Mouse (Mus musculus): Measurements from ENCODE around the gene Fam227b. TPM values are rescaled to one million over a fixed set of nuclear protein-coding genes. Genes with fewer than 3 reads are reported as not detected.

The Fam227b gene
- polyA plus RNA-seq, 1 experiment from 2014 or later, result not detected

DNA sequence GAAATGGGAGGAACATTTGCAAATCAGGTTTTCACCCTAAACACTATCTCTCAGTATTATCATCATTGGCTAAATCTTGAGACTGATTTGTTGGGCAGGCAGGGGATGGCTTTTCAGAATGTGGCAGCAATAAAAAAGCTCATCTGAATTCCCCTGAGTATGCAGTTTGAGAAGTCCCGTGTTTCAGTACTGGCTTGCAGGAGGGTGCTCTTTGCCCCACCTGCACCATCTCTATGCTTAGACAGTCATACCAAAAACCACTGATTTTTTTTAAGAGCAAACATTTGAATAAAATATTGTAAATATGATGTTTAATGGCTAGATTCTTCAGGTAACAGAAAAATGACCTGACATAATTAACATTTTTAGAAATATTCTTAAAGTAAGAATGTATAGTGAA, 82.1 kb downstream of the Fam227b start:
- Histone ChIP-seq H3K4me3 (replicated peaks; ENCODE audit: low read depth, low read length) (no peak overlapping the region), H3K4me2 (ENCODE audit: low read length) (no peak overlapping the region), H3K36me3 (ENCODE audit: control insufficient read depth, insufficient read depth, low read length) (no peaks in the 10 kb centered on the region), H3K9me3 (ENCODE audit: control insufficient read depth, low read length) (no peaks in the 10 kb centered on the region), H3K9ac (replicated peaks; ENCODE audit: low read length) (no peak overlapping the region), H3K27ac (replicated peaks; ENCODE audit: low read depth, low read length) (no peak overlapping the region), H3K27me3 (ENCODE audit: control insufficient read depth, insufficient read depth, low read length) (no peaks in the 10 kb centered on the region), H3K4me1 (ENCODE audit: control insufficient read depth, insufficient read depth, low read length) (no peaks in the 10 kb centered on the region)
- ATAC-seq (ENCODE audit: low FRiP score, low TSS enrichment) (no peak), DNase-seq (no peak)
- 93% methylated on average over 1 of the region's 1 CpGs for WGBS

DNA sequence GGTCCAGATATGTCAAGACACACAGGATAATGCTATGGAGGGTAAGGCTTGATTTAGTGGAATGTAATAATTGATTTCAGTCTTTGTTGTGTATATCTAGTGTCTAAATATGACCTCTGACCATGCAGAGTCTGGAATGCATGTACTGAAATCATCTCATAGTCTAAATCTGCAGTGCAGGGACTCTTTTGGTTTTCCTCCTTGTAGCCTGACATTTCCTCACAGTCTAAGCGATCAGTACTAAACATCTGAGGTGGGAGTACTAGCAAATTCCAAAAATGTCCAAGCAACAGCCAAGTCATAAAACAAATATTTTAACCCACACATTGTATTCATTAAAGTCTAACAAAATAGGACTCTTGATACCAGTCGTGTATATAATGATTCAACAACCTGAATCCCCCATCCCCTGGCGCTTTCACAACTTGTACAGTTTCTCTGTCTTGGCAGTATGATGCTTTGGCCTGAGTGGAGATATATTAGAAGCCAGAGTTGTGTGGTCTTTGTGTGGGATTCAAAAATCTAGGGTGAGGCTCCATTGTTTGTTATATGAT, 86.4 kb downstream of the Fam227b start:
- Histone ChIP-seq H3K9ac (replicated peaks; ENCODE audit: low read length) (no peak overlapping the region), H3K27me3 (ENCODE audit: control insufficient read depth, insufficient read depth, low read length) (no peaks in the 10 kb centered on the region), H3K4me1 (ENCODE audit: control insufficient read depth, insufficient read depth, low read length) (no peaks in the 10 kb centered on the region), H3K36me3 (ENCODE audit: control insufficient read depth, insufficient read depth, low read length) (no peaks in the 10 kb centered on the region), H3K9me3 (ENCODE audit: control insufficient read depth, low read length) (no peaks in the 10 kb centered on the region), H3K27ac (replicated peaks; ENCODE audit: low read depth, low read length) (no peak overlapping the region), H3K4me2 (ENCODE audit: low read length) (no peak overlapping the region), H3K4me3 (replicated peaks; ENCODE audit: low read depth, low read length) (no peak overlapping the region)
- DNase-seq (no peak), ATAC-seq (ENCODE audit: low FRiP score, low TSS enrichment) (no peak)
- WGBS, result 96% methylated on average over 3 of the region's 3 CpGs

DNA sequence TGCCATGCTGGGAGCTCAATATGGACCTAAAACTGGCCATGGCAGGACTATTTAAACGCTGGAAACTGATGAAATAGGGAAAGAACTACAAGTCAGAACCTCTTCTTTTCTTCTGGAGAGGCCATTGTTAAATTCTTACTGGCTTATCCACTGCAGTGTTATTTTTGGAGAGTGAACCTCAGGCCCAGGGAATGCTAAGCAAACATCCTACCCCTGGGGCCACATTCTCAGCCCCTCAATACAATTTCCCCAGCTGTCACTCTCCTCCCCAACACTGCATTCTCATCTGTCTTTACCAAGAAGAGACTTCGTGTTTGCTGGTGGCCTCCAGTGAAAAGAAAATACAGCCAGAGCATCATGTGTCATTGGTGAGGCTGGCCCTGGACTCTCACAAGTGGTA, 87.0 kb downstream of the Fam227b start:
- H3K9me3 ChIP-seq (ENCODE audit: control insufficient read depth, low read length), result no peaks in the 10 kb centered on the region
- 32% methylated on average over 2 of the region's 2 CpGs for WGBS
- no peaks in the 10 kb centered on the region for H3K36me3 ChIP-seq (ENCODE audit: control insufficient read depth, insufficient read depth, low read length)
- no peak overlapping the region for H3K27ac ChIP-seq (replicated peaks; ENCODE audit: low read depth, low read length)
- no peaks in the 10 kb centered on the region for H3K27me3 ChIP-seq (ENCODE audit: control insufficient read depth, insufficient read depth, low read length)
- no peak overlapping the region for H3K9ac ChIP-seq (replicated peaks; ENCODE audit: low read length)
- DNase-seq (no peak), ATAC-seq (ENCODE audit: low FRiP score, low TSS enrichment) (no peak)
- no peaks in the 10 kb centered on the region for H3K4me1 ChIP-seq (ENCODE audit: control insufficient read depth, insufficient read depth, low read length)
- no peak overlapping the region for H3K4me2 ChIP-seq (ENCODE audit: low read length)
- no peak overlapping the region for H3K4me3 ChIP-seq (replicated peaks; ENCODE audit: low read depth, low read length)

DNA sequence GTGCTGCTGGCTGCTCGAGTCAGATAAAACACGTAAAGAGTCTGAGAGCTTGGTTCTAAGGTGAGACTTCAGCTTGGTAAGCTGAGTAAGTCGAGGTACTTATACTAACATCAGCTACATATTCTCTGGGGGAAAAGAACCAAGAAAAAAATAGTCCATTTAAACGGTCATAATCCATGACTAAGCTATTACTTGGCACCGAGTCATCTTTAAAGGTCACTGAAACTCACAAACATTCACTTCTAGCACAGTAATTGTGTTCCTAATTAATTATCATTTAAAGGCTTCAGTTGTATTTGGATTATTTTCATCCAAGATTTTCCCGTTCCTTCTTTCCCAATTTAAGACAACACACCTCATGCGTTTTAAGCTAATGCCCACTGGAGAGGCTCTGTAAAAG, 88.9 kb downstream of the Fam227b start:
- Histone ChIP-seq H3K27me3 (ENCODE audit: control insufficient read depth, insufficient read depth, low read length) (no peaks in the 10 kb centered on the region), H3K27ac (replicated peaks; ENCODE audit: low read depth, low read length) (no peak overlapping the region), H3K9ac (replicated peaks; ENCODE audit: low read length) (no peak overlapping the region), H3K9me3 (ENCODE audit: control insufficient read depth, low read length) (no peaks in the 10 kb centered on the region), H3K36me3 (ENCODE audit: control insufficient read depth, insufficient read depth, low read length) (no peaks in the 10 kb centered on the region), H3K4me1 (ENCODE audit: control insufficient read depth, insufficient read depth, low read length) (no peaks in the 10 kb centered on the region), H3K4me3 (replicated peaks; ENCODE audit: low read depth, low read length) (no peak overlapping the region), H3K4me2 (ENCODE audit: low read length) (no peak overlapping the region)
- WGBS, result 88% methylated on average over 7 of the region's 7 CpGs
- ATAC-seq (ENCODE audit: low FRiP score, low TSS enrichment), result no peak
- DNase-seq, result no peak

DNA sequence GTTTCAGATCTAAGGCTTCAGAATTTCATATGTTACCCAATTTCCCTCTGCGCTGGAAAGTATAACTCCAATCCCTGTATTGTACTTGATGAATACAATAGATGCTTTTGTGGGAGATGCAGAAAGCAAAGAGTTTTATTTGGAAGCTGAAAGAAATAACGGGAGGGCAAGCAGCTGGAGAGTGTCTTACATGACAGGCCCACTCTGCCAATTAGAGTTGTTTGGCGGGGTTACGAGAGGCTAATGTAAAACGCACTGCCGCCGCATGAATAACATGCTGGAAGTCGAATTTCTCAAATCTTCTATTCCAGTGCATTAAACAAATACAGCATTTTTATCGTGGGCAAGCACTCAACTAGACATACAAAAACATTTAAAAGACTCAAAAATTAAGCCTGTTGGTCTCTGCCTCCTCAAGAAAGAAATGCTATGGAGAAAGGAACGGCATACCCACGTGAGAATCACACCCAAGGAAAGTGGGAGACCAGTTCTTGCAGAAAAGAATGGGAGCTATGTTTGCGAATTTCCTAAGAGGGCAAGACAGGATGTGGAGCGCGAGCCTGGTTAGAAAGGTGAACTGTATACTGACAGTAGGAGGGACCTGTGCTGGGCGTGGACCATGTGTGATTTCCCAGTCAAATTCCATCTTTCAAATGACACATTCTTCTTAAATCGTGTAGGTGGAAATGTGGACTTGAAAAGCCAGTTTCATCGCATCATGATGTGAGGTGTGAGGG, 90.6 kb downstream of the Fam227b start:
- Histone ChIP-seq H3K4me1 (ENCODE audit: control insufficient read depth, insufficient read depth, low read length) (no peaks in the 10 kb centered on the region), H3K4me3 (replicated peaks; ENCODE audit: low read depth, low read length) (no peak overlapping the region), H3K9ac (replicated peaks; ENCODE audit: low read length) (no peak overlapping the region), H3K27ac (replicated peaks; ENCODE audit: low read depth, low read length) (no peak overlapping the region), H3K27me3 (ENCODE audit: control insufficient read depth, insufficient read depth, low read length) (no peaks in the 10 kb centered on the region), H3K36me3 (ENCODE audit: control insufficient read depth, insufficient read depth, low read length) (no peaks in the 10 kb centered on the region), H3K4me2 (ENCODE audit: low read length) (no peak overlapping the region), H3K9me3 (ENCODE audit: control insufficient read depth, low read length) (no peaks in the 10 kb centered on the region)
- ATAC-seq (ENCODE audit: low FRiP score, low TSS enrichment), result no peak
- WGBS, result 71% methylated on average over 17 of the region's 17 CpGs
- peak; percentile 35 for DNase-seq

DNA sequence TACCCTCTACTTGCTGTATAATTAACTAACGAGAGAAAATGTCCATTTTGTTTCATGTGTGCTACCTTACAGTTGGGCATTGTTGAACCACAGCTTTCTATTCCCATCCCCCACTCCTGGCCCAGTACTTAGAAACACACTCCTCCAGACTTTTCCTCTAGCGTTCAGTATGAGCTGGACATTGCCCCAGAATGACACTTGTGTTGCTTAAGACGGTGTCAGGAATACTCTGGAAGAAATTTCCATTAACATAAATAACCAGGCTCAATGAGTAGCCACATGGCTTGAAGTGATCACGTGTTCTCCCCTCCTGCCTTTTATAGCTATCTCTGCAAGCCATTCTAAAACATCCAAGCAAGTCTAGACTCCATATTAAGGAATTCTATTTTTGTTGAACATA, 91.2 kb downstream of the Fam227b start:
- ATAC-seq (ENCODE audit: low FRiP score, low TSS enrichment), result no peak
- Histone ChIP-seq H3K4me3 (replicated peaks; ENCODE audit: low read depth, low read length) (no peak overlapping the region), H3K4me1 (ENCODE audit: control insufficient read depth, insufficient read depth, low read length) (no peaks in the 10 kb centered on the region), H3K9me3 (ENCODE audit: control insufficient read depth, low read length) (no peaks in the 10 kb centered on the region), H3K36me3 (ENCODE audit: control insufficient read depth, insufficient read depth, low read length) (no peaks in the 10 kb centered on the region), H3K27me3 (ENCODE audit: control insufficient read depth, insufficient read depth, low read length) (no peaks in the 10 kb centered on the region), H3K4me2 (ENCODE audit: low read length) (no peak overlapping the region), H3K27ac (replicated peaks; ENCODE audit: low read depth, low read length) (no peak overlapping the region), H3K9ac (replicated peaks; ENCODE audit: low read length) (no peak overlapping the region)
- DNase-seq, result no peak
- WGBS, result 75% methylated on average over 4 of the region's 4 CpGs

DNA sequence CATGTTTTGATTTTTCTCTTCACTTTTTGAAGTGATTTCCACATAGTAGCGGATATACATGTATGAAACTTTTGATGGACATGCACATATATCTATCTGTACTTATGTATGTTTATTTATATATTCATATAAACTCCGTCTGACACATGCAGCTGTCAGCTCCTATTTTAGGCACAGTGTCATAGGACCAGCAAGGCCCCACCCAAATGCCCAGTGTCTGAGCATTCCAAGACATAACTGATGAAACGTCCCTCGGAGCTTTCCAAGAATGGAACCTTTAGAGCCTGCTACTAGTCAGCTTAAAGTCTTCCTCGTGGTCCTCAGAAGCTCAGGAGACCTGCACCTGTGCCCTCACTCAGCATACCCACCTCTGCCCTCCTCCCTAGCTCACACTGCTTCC, 98.1 kb downstream of the Fam227b start:
- no peak overlapping the region for H3K4me2 ChIP-seq (ENCODE audit: low read length)
- no peaks in the 10 kb centered on the region for H3K4me1 ChIP-seq (ENCODE audit: control insufficient read depth, insufficient read depth, low read length)
- H3K4me3 ChIP-seq (replicated peaks; ENCODE audit: low read depth, low read length), result no peak overlapping the region
- WGBS, result 81% methylated on average over 5 of the region's 5 CpGs
- no peak overlapping the region for H3K9ac ChIP-seq (replicated peaks; ENCODE audit: low read length)
- no peaks in the 10 kb centered on the region for H3K9me3 ChIP-seq (ENCODE audit: control insufficient read depth, low read length)
- H3K27me3 ChIP-seq (ENCODE audit: control insufficient read depth, insufficient read depth, low read length), result no peaks in the 10 kb centered on the region
- no peak overlapping the region for H3K27ac ChIP-seq (replicated peaks; ENCODE audit: low read depth, low read length)
- H3K36me3 ChIP-seq (ENCODE audit: control insufficient read depth, insufficient read depth, low read length), result no peaks in the 10 kb centered on the region
- DNase-seq (no peak), ATAC-seq (ENCODE audit: low FRiP score, low TSS enrichment) (no peak)

DNA sequence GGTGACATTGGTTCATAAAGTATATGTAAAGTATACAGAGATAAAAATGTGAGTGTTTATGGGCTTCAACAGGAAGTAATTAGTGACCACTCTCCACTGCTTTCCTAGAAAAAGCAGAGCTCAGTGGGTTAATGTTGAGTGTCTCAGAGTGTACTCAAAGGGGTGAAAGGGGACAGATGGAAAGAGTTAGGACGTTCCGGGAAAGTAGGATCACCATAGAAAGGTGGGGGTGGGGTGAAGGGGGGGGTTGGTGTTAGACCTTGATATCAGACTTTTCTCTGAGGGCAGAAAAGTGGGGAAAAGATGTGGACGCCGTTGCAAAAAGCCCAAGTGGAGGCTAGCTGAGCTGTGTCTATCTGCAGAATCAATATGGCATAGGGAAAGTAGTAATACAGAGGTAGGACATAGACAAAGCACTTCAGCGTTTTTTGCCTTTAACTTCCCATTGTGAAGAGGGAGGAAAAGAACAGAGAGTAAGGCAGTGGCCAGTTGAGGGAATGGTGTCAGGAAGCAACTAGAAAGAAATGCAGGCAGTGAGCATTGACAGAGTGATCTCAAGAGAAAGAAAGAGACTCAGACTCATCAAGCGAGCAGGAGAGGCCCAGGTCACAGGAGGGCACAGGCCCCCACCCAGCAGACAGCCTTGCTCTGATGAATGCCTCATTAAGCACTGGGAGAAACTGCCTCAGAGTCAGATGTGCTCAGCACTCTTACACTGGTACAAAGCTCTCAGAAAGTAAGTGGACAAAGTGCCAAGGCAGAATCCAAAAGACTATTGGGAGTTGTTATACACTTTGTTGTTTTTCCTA, 98.9 kb downstream of the Fam227b start:
- no peak overlapping the region for H3K9ac ChIP-seq (replicated peaks; ENCODE audit: low read length)
- 53% methylated on average over 6 of the region's 6 CpGs for WGBS
- no peaks in the 10 kb centered on the region for H3K27me3 ChIP-seq (ENCODE audit: control insufficient read depth, insufficient read depth, low read length)
- ATAC-seq (ENCODE audit: low FRiP score, low TSS enrichment) (no peak), DNase-seq (no peak)
- no peak overlapping the region for H3K4me3 ChIP-seq (replicated peaks; ENCODE audit: low read depth, low read length)
- H3K4me1 ChIP-seq (ENCODE audit: control insufficient read depth, insufficient read depth, low read length), result no peaks in the 10 kb centered on the region
- H3K27ac ChIP-seq (replicated peaks; ENCODE audit: low read depth, low read length), result no peak overlapping the region
- no peak overlapping the region for H3K4me2 ChIP-seq (ENCODE audit: low read length)
- H3K9me3 ChIP-seq (ENCODE audit: control insufficient read depth, low read length), result no peaks in the 10 kb centered on the region
- H3K36me3 ChIP-seq (ENCODE audit: control insufficient read depth, insufficient read depth, low read length), result no peaks in the 10 kb centered on the region

All from midbrain, embryonic 14.5 days (tissue).